Mouse (Mus musculus): Measurements from ENCODE around the gene Enpp7.

- no peak for TF ChIP-seq ZNF384 (IDR thresholded peaks at IDR 0.05; ENCODE audit: low read depth, low read length)
- TF ChIP-seq CHD2 (IDR thresholded peaks at IDR 0.05; ENCODE audit: low read depth, low read length): no peak
These were observed 51.9 kb downstream of the Enpp7 start for GRCm38 (mm10) chr11:119039732-119040512.

Measured in ES-E14 (cell line).